Mouse (Mus musculus) naive thymus-derived CD4-positive, alpha-beta T cell, adult 2 months (primary cell): Measurements from ENCODE around the gene Mapk8ip2.

Experiments
- DNase-seq: peaks from one replicate; pipeline ENCODE4 v3.0.0-alpha.2; 2011; ENCODE audit warnings: low read depth

Gene Mapk8ip2

DNA sequence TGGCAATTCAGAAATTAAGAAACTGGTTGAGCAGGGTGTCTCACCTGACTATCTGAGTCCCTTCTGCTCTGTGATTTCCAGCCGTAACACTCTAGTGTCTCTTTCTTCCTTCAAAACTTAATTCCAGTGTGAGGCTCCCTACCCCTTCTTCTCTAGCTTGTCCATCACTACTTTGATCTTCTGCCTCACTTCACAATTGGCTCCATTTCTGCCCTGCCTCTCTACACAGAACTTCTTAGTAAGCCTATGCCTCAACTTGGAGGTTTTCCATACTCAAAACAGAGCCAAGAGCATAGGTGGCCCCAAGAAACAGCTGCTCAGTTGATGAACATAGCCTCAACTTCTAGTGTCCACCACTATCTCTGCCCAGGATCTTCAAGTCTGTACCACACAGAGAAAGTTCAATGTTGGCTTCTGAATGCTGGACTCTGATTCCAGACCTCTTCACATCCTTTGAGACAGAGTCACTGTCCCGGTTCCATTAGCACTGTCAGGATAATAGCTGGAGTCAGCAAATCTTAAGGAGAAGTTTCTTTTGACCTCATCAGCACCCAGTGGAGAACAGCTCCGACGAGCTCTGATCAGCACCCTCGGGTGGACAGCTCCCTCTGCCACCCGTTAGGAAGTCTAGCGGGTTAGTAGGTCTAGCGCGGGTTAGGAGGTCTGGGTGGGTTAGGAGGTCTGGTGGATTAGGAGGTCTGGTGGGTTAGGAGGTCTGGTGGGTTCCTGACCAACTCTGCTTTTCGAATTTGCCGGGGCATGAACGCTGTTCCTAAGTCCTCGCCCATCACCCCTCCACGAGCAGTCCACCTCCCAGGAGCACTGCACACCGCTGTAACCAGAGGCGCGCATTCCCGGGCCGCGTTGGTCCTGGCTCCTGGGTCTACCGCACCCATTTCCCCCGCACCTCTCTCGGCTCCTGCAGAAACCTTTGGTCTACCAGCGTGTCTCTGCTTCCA, 528 bp upstream of the Mapk8ip2 start:
- peak; percentile 51 for DNase-seq

GRCm38 (mm10) chr15:89454857-89455256, 1.1 kb downstream of the Mapk8ip2 start:
- no peak for DNase-seq

DNA sequence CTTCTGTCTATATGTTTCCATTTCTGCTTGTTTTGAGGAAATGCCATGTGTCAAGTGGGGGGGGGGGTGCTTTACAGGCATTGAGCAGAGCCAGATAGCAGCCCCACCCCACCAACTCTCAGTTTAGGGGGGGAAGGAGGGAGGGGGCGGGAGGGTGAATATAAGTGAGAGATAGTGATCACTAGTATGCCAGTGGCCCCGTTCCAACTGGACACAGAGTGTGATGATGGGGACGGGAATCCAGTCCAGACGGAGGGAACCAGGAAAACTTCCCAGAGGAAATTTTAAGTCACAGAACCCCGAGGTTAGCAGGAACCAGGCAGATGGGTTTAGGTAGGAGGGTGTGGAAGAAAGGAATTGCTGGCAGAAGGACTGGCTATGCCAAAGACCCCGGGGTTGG, 1.9 kb downstream of the Mapk8ip2 start:
- DNase-seq = no peak

GRCm38 (mm10) chr15:89458942-89459341, 5.2 kb downstream of the Mapk8ip2 start:
- peak; percentile 20 for DNase-seq

DNA sequence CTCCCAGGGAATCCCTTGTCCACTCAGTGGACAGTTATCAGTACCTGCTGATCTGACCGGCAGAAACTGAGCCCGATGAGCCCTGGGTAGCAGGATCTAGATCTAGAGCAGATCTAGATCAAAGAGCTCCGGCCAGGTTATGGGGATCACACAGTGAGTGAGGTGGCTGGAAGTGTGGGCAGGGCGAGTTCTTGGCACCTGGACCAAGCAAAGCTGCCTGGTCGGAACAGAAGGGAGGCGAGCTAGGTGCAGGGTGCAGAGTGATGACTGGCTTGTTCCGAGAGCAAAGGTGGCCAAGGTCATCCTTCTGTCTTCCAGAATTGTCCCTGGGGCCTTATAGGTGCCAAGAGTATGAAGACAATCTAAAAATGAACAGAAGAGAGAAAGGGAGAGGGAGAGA, 6.1 kb downstream of the Mapk8ip2 start:
- no peak for DNase-seq

GRCm38 (mm10) chr15:89460298-89460697, 6.6 kb downstream of the Mapk8ip2 start:
- no peak for DNase-seq

- DNase-seq = no peak
These were observed 7.6 kb downstream of the Mapk8ip2 start for GRCm38 (mm10) chr15:89461321-89461720.

- no peak for DNase-seq
These were observed 8.5 kb downstream of the Mapk8ip2 start for GRCm38 (mm10) chr15:89462176-89462575.

DNA sequence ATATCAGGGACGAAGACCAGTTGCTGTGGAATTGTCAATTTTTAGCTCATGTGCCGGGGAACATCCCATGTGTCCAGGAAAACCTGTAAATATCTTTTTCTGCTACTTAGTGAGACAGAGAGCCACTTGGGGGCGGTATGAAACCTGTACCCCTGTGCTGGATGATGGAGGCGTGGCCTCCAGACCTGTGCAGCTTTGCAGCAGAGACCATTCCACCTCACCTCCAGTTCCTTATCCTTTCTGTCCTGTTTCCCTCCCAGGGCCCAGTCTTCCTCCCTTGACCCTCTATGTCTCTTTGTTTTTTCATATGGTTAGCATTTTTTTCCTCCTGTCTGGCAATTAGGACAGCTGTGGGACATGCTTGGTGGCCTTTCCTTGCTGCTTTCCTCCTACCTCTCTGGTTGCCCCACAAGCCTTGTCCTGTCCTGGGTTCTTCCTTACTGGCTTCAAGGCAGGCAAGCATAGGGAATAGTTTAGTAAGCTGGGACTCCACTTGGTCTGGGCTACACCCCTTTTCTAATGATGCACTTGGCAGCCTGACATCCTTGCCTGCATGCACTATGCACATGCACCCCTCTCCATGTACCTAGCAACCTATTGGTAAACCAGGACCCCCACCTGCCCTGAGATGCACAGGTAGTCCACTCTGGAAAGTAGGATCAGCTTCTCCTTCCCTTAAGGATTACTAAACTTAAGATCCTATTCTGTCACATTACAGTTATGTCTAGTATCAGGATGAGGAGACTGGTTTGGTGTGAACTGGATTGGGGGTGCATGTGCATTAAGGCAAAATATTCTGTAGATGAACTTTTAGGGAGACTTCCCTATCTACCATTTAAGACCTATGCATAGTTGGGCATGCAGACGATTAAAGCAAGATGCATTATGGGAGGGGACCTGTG, 9.9 kb downstream of the Mapk8ip2 start:
- DNase-seq = peak; percentile 19

DNA sequence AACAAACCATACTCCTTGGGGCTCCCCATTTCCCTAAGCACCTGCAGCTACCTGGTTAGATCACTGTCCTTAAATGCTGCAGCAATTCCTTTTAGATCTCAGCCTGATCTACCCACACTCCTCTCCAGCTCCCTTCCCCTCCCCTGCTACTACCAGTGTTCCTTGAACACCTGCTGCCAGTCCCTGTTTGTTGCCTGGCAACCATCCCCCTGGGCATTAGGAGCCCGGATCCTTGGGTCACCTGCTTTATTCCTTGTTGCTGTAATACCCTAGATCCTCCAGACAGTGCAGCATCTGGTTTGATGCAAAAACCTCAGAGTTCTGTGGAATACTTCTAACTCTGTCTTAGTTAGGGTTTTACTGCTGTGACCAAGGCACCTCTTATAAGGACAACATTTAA, 11.3 kb downstream of the Mapk8ip2 start:
- no peak for DNase-seq

- peak; percentile 54 for DNase-seq
These were observed 14.9 kb downstream of the Mapk8ip2 start for GRCm38 (mm10) chr15:89468577-89468976.

- DNase-seq = no peak
These were observed 17.8 kb downstream of the Mapk8ip2 start for GRCm38 (mm10) chr15:89471476-89471875.

- DNase-seq = no peak
These were observed 19.7 kb downstream of the Mapk8ip2 start for GRCm38 (mm10) chr15:89473370-89473769.

DNA sequence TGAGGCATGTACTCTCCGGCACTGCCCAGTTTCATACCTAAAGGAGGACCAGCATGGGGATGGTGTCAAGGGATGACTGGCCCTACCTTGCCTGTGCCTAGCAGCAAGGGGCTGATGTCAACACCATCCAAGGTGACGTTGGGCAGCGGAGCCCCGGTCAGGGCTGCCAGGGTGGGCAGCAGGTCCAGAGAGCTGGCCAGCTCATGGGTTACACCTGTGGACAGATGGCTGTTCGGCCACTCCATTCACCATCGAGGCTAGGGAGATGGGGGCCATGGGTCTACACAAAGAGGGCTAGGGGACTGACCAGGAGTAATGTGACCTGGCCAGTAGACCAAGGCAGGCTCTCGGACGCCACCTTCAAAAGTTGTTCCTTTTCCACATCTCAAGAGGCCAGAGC, 20.2 kb downstream of the Mapk8ip2 start:
- DNase-seq = no peak

GRCm38 (mm10) chr15:89474596-89475292, 21.0 kb downstream of the Mapk8ip2 start:
- DNase-seq = no peak

DNA sequence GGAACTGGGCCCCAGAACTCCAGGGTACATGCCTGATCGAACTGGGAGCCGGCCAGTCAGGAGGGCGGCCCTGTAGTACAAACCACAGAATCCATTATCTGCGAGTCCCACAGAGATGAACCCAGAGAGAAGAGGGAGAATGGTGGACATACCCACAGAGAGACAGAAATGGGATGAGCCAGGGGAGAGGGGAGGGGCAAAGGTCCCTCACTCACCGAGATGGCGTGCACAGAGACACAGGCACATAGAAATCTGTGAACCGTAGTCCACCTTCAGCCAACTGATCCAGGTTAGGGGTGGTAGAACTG, 21.5 kb downstream of the Mapk8ip2 start:
- DNase-seq = no peak

DNA sequence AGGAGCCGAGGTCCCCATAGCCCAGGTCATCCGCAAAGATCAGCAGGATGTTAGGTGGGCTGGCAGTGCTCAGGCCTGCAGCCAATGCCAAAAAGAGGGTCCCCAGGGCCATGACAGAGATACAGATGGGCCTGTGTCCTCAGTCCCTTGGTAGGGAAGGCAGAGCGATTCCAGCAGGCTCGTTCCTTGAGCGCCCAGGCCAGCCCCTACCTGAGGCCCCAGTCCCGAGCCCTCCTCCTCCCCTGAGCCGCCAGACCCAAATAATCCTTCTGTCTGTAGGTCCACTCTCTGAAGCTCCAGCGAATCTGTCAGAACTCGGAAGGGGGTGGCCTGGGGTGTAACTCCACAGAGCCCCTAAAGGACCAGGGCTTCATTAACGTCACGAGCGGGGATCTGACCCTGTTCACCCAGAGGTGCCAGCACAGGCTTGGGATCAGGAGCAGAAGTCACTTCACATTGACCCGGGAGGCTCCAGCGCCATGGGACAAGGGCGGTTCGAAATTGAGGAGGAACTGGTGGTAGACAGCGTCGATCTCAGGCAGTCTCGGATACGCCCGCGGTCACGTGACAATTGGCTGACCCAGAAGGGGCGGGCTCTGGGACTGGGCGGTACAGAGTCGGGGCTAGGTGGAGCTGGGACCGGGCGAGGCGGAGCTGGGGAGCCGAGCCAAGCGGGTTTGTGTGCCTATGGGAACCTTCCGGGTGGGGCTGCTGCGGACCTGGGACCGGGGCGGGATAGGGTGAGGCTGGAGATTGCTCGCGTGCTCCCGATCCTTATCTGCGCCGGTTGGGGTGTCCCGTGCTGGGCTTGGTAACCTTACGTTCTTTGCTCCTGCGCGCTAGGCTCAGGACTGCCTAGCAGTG, 22.1 kb downstream of the Mapk8ip2 start:
- peak; percentile 92 for DNase-seq

- no peak for DNase-seq
These were observed 22.7 kb downstream of the Mapk8ip2 start for GRCm38 (mm10) chr15:89476475-89476815.

DNA sequence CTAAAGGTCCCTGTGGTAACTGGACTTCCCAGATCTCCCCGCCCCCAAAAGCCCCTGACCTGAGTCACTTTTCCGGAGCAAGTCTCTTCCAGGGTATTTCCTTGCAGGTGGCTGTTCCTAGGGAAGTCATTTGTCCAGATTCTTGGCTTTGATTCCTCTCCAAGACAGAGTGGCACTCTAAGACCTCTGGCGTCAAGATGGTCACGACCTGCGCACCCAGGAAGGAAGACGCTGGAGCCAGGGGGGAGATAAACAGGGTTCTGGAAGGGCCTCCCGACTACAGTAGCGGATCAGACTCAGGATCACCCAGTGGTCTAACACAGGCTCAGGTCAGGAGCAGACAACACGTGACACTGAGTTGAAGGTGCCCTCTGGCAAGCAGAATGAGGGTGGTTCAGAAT, 23.4 kb downstream of the Mapk8ip2 start, which contains the start of gene Arsa:
Gene Arsa, minus strand, starts transcription at position 335 of the 401 bp plus-strand sequence.
- no peak for DNase-seq

GRCm38 (mm10) chr15:89477806-89478205, 24.1 kb downstream of the Mapk8ip2 start:
- no peak for DNase-seq

- DNase-seq = no peak
These were observed 24.9 kb downstream of the Mapk8ip2 start for GRCm38 (mm10) chr15:89478622-89479021.
